In the genomic region with DNA sequence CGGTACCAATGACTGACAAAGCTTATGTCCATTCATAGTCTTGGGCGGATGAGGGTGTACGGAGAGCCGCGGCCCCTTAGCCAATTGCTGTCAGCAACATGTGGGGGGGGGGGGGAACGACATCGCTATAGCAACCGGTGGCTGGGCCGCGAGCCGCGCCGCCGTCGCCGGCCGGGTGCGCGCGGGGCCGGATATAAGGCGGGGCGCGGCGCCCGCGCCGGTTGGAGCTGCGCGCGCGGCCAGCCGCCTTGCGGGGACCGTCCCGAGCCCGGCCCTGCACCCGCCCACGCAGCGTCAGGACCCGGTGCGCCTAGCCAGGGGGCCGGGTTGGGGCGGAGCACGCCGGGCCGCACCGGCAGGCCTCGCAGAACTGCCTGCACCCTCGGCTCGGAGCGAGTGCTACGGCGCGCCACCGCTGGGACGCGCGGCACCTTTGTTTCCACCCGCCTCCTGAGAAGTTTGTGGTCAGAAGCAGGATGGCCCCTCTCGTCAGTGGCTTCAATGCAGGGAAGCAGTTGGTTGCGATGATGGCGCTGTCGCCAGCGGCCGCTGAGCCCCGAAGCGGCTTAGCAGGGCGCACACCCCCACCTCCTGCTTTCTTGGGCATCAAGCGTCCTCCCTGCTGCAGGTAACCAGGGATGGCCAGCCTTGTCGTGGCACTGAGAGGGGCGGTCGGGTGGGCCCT, we compare ENCODE assay signal across 9 mouse cellular contexts.
DNase-seq lines count a peak whose midpoint lies in the region; ATAC-seq and TF ChIP-seq lines count a peak whose summit lies in the region.
"Had no signal": no experiment of that assay in that cellular context is flagged by ENCODE, and none has a peak within 500 bp of the region (broad histone marks: within the 10 kb centered on the region; RNA-seq: fewer than 3 reads in every experiment).

No protein-coding gene starts in this region.

- H3K9me3 ChIP-seq in embryonic facial prominence, embryonic 10.5 days: no peaks in the 10 kb centered on the region
- no peaks in the 10 kb centered on the region for H3K9me3 ChIP-seq in midbrain, embryonic 10.5 days (replicated peaks)
- H3K9me3 ChIP-seq in stomach, postnatal 0 days (ENCODE audit: control insufficient read depth, low read length): no peaks in the 10 kb centered on the region

- peaks cover 97% of the 10 kb centered on the region for H3K27me3 ChIP-seq in embryonic facial prominence, embryonic 10.5 days (replicated peaks; ENCODE audit: low read depth, poor library complexity, severe bottlenecking)
- peaks cover 70% of the 10 kb centered on the region for H3K27me3 ChIP-seq in midbrain, embryonic 10.5 days (ENCODE audit: low read depth, poor library complexity, severe bottlenecking)
- peaks cover 40% of the 10 kb centered on the region for H3K27me3 ChIP-seq in stomach, postnatal 0 days (ENCODE audit: control insufficient read depth, insufficient read depth, low read length)

- intact Hi-C loops in heart, postnatal 10 days (cut with DNase I): no loop called here
- intact Hi-C loops in left cerebral cortex, postnatal 4 days (cut with DNase I): loop anchor here (10.0 kb wide), 1 partner anchor 171 kb away; no protein-coding TSS in a partner anchor

- ATAC-seq in stomach, postnatal 0 days (ENCODE audit: low FRiP score, low TSS enrichment): peak; percentile 67
- ATAC-seq: Patski had no signal

- under 1% methylated on average over 73 of the region's 73 CpGs for WGBS in embryonic facial prominence, embryonic 10.5 days
- under 1% methylated on average over 72 of the region's 73 CpGs for WGBS in midbrain, embryonic 10.5 days
- under 1% methylated on average over 59 of the region's 73 CpGs for WGBS in stomach, postnatal 0 days

- 0 out of 2 replicates have a peak overlapping the region, but pooled peaks have one; percentile 4 for H3K9ac ChIP-seq in stomach, postnatal 0 days (ENCODE audit: low read length)

- peak overlapping the region; percentile 68 for H3K4me2 ChIP-seq in stomach, postnatal 0 days (replicated peaks; ENCODE audit: low read depth)

- H3K27ac ChIP-seq in embryonic facial prominence, embryonic 10.5 days (replicated peaks): peak overlapping the region; percentile 89
- peak overlapping the region; percentile 98 for H3K27ac ChIP-seq in midbrain, embryonic 10.5 days (replicated peaks)
- no peak overlapping the region for H3K27ac ChIP-seq in stomach, postnatal 0 days (replicated peaks)

- TF ChIP-seq EP300 in stomach, postnatal 0 days (optimal IDR thresholded peaks at IDR 0.05): no peak

- H3K36me3 ChIP-seq in embryonic facial prominence, embryonic 10.5 days (replicated peaks): no peaks in the 10 kb centered on the region
- H3K36me3 ChIP-seq in midbrain, embryonic 10.5 days: peaks cover 12% of the 10 kb centered on the region
- no peaks in the 10 kb centered on the region for H3K36me3 ChIP-seq in stomach, postnatal 0 days (ENCODE audit: control insufficient read depth, insufficient read depth, low read length)

- H3K4me3 ChIP-seq in embryonic facial prominence, embryonic 10.5 days: peak overlapping the region; percentile 77
- H3K4me3 ChIP-seq in midbrain, embryonic 10.5 days: peak overlapping the region; percentile 94
- H3K4me3 ChIP-seq in stomach, postnatal 0 days (ENCODE audit: low read depth, low read length): peak overlapping the region; percentile 46

- TF ChIP-seq CTCF in stomach, postnatal 0 days (IDR thresholded peaks at IDR 0.05; ENCODE audit: low read depth): no peak

- peak; percentile 55 for DNase-seq in layer of hippocampus, adult 11-12 months (ENCODE audit: low spot score)
- no peak for DNase-seq in layer of hippocampus, adult 9-10 months (ENCODE audit: low spot score)
- DNase-seq in embryonic facial prominence, embryonic 10.5 days (ENCODE audit: low spot score): peak; percentile 85
- peak; percentile 52 to 53 for DNase-seq in heart, postnatal 10 days
- peak; percentile 48 for DNase-seq in left cerebral cortex, postnatal 4 days
- peak; percentile 89 for DNase-seq in midbrain, embryonic 10.5 days (ENCODE audit: low spot score)
- DNase-seq in stomach, postnatal 0 days (ENCODE audit: low spot score): peak; percentile 36
- no peak for DNase-seq in cerebellum, adult 8-10 months

- peaks cover 74% of the 10 kb centered on the region for H3K4me1 ChIP-seq in embryonic facial prominence, embryonic 10.5 days
- H3K4me1 ChIP-seq in midbrain, embryonic 10.5 days: peaks cover 68% of the 10 kb centered on the region
- H3K4me1 ChIP-seq in stomach, postnatal 0 days (replicated peaks; ENCODE audit: control insufficient read depth, insufficient read depth): no peaks in the 10 kb centered on the region

Comparison
In these comparisons a context has a peak if more than half of its experiments do, and no peak if none do; other contexts are left out.
1. DNase-seq: peak in layer of hippocampus, adult 11-12 months (single experiment), embryonic facial prominence, embryonic 10.5 days (single experiment), heart, postnatal 10 days (2 of 2), left cerebral cortex, postnatal 4 days (single experiment), midbrain, embryonic 10.5 days (single experiment) and stomach, postnatal 0 days (single experiment); none in layer of hippocampus, adult 9-10 months (single experiment) and cerebellum, adult 8-10 months (single experiment).
2. Peak in every context shown above with its lines, with median percentiles within 50 percentile points of each other: H3K4me3 ChIP-seq.